Mouse (Mus musculus) ES-E14 (cell line): Measurements from ENCODE around the gene Hand2.

Experiments used
- HCFC1 ChIP-seq: IDR thresholded peaks from 2 replicates; pipeline ENCODE4 v1.6.1; 2012; ENCODE audit warnings: low read length, inconsistent platforms, borderline replicate concordance; ENCODE audit not compliant: insufficient read depth
- ZNF384 ChIP-seq: IDR thresholded peaks from 2 replicates; pipeline ENCODE4 v1.6.1; 2012; ENCODE audit warnings: low read depth, low read length, inconsistent platforms

- TF ChIP-seq HCFC1 (no peak), ZNF384 (no peak)
These were observed 700 bp upstream of the Hand2 start for GRCm38 (mm10) chr8:57319981-57320585.
